Mouse (Mus musculus) limb, embryonic 11.5 days (tissue): ENCODE results near the gene Akap5. TPM values are rescaled to one million over a fixed set of nuclear protein-coding genes. Genes with fewer than 3 reads are reported as not detected.
A peak's percentile ranks its signal among the peaks of the same experiment; 100 is the strongest.

Source experiments
- ATAC-seq: fragments of 200-750 bp; cut with Nextera tagmentation; 2 replicates; pipeline ENCODE4 v1.8.0; 2017; ENCODE audit warnings: low read depth; ENCODE audit not compliant: insufficient number of reproducible peaks, low FRiP score, low TSS enrichment
- DNase-seq: peaks from one replicate; pipeline ENCODE4 v3.0.0-alpha.2; 2015; ENCODE audit warnings: low spot score
- H3K27ac ChIP-seq: fragments of 300-500 bp; sonication (generic); replicated peaks from 2 replicates; pipeline ENCODE4 v1.5.1; 2014; ENCODE audit warnings: low read depth, mild to moderate bottlenecking, low read length
- H3K27me3 ChIP-seq: fragments of 300-500 bp; sonication (generic); 2 replicates; pipeline ENCODE4 v1.6.1; 2014; ENCODE audit warnings: mild to moderate bottlenecking, low read length, mixed read lengths; ENCODE audit not compliant: control insufficient read depth, insufficient read depth
- H3K36me3 ChIP-seq: fragments of 300-500 bp; sonication (generic); 2 replicates; pipeline ENCODE4 v1.6.1; 2014; ENCODE audit warnings: mild to moderate bottlenecking, low read length, moderate library complexity, mixed read lengths; ENCODE audit not compliant: control insufficient read depth, insufficient read depth
- H3K4me1 ChIP-seq: fragments of 300-500 bp; sonication (generic); 2 replicates; pipeline ENCODE4 v1.6.1; 2014; ENCODE audit warnings: low read length, mixed read lengths; ENCODE audit not compliant: control insufficient read depth, insufficient read depth
- H3K4me2 ChIP-seq: fragments of 300-500 bp; sonication (generic); 2 replicates; pipeline ENCODE4 v1.6.1; 2014; ENCODE audit warnings: low read depth, mild to moderate bottlenecking, moderate library complexity; ENCODE audit not compliant: severe bottlenecking
- H3K4me3 ChIP-seq: fragments of 300-500 bp; sonication (generic); 2 replicates; pipeline ENCODE4 v1.5.1; 2014; ENCODE audit warnings: low read depth, low read length
- H3K9ac ChIP-seq: fragments of 300-500 bp; sonication (generic); 2 replicates; pipeline ENCODE4 v1.6.1; 2014; ENCODE audit warnings: mild to moderate bottlenecking, low read length
- H3K9me3 ChIP-seq: fragments of 300-500 bp; sonication (generic); 2 replicates; pipeline ENCODE4 v1.6.1; 2016; ENCODE audit warnings: low read length; ENCODE audit not compliant: control insufficient read depth
- WGBS: fragments of 180-500 bp; shearing (Covaris S2); extraction: QIAGEN DNeasy Blood & Tissue Kit; methylation state at CpG from one replicate; pipeline ENCODE4 v1.1.7; 2014; 5-methylcytosine and 5-hydroxymethylcytosine counted together
- polyA plus RNA-seq: library from polyadenylated mRNA; unstranded; fragments of >200 nt; fragmentation: Nextera tagmentation; extraction: Ambion mirVana; gene quantifications from 2 replicates; pipeline ENCODE4 v1.2.1, GENCODE M21; 2014

Akap5 gene
- 1.4 and 1.6 TPM in 2 replicates for polyA plus RNA-seq

DNA sequence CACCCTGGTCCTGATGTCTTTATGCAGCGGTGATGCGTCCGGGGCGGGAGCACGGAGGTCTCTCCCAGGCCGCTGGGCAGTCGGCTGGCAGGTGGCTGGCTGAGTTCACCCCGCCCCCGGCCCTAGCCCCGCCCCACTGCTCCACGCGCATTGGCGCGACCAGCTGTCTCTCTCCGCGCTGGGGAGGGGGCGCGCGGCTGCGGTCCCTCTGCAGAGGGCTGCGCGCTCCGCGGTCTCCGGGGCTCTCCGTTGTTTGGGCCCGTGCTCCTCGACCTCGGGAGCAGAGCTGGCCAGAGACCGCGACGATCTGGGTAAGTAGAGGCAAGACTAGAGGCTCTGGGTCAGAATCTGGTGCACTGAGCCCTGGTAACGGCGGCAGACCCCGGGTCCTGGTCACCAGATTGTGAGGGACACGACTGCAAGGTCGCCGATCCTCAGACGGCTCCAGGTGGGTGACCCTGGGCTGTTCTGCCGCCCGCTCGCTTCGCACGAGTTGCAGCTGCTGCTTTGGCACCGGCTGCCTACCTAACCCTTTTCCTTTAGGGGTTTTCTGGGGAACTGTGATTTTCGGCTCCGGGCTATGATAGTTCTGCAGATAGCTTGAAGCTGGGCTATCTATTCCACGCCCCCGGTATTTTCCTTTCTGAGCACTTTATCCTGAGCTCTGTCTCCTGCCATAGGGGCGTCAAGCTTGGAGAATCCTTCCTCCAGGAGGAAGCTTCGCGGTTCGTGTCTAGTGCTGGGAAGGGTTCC is at the start of gene Akap5:
Gene Akap5, plus strand, starts transcription at position 213 of the 753 bp plus-strand sequence.
- Histone ChIP-seq H3K4me1 (0 out of 2 replicates have a peak, but pooled peaks cover 2% of the 10 kb centered on the region), H3K4me2 (peak within 1 kb of the TSS; percentile 89), H3K27me3 (no peaks in the 10 kb centered on the region), H3K27ac (no peak within 1 kb of the TSS), H3K9ac (peak within 1 kb of the TSS; percentile 72), H3K4me3 (peak within 1 kb of the TSS; percentile 55), H3K9me3 (no peaks in the 10 kb centered on the region), H3K36me3 (no peaks in the 10 kb centered on the region; the same call in 1 of the 2 replicates)
- peak; percentile 81 for DNase-seq
- WGBS, result 2% methylated on average over 53 of the region's 53 CpGs
- ATAC-seq, result peak; percentile 97

DNA sequence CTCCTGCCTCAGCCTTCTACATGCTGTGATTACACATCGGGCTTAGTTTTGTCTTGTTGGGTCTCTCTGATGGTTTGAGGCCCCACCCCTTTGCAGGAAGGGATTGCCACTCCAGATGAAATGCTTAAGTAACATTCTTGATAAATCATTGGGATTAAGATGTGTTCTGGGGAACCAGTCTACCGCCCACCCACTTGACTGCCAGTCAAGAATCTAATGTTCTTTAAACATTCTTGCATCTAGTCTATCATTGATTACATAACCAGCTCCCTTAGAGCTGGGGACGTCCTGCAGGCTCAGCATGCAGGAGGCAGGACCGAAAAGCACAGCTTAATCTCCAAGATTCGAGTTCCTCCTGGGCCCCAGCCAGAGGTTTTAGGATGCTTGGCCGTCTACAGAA is 46.5 kb upstream of the Akap5 start:
- ATAC-seq (no peak), DNase-seq (no peak)
- H3K9ac ChIP-seq, result no peak overlapping the region
- H3K27ac ChIP-seq, result no peak overlapping the region
- H3K4me1 ChIP-seq, result no peaks in the 10 kb centered on the region
- H3K36me3 ChIP-seq, result 0 out of 2 replicates have a peak, but pooled peaks cover 2% of the 10 kb centered on the region
- WGBS, result 88% methylated on average over 6 of the region's 6 CpGs
- no peaks in the 10 kb centered on the region for H3K27me3 ChIP-seq
- H3K9me3 ChIP-seq, result no peaks in the 10 kb centered on the region
- H3K4me2 ChIP-seq, result no peak overlapping the region
- no peak overlapping the region for H3K4me3 ChIP-seq

DNA sequence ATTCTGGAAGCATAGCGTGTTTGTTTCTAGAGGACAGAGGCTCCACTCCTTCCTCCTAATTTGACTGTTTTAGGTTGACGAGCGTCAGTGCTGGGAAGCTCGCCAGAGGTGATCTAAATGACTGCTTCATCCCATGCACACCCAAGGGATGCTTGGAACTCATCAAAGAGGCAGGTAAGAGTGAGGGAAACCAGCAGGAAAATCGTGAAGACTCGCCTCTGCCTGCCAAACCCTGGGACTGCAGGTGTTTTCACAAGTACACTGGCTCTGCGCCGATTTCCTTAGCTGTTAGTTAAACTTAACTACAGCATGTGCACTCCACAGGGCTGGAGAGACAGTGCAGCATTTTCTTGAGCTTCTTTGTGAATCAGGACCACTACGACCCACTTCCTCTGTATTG is 44.1 kb upstream of the Akap5 start:
- H3K36me3 ChIP-seq, result peaks cover 7% of the 10 kb centered on the region
- no peak overlapping the region for H3K4me3 ChIP-seq
- WGBS, result 90% methylated on average over 9 of the region's 9 CpGs
- H3K27ac ChIP-seq, result no peak overlapping the region
- H3K27me3 ChIP-seq, result no peaks in the 10 kb centered on the region
- DNase-seq (no peak), ATAC-seq (no peak)
- no peaks in the 10 kb centered on the region for H3K9me3 ChIP-seq
- no peak overlapping the region for H3K4me2 ChIP-seq
- H3K4me1 ChIP-seq, result no peaks in the 10 kb centered on the region
- H3K9ac ChIP-seq, result no peak overlapping the region

DNA sequence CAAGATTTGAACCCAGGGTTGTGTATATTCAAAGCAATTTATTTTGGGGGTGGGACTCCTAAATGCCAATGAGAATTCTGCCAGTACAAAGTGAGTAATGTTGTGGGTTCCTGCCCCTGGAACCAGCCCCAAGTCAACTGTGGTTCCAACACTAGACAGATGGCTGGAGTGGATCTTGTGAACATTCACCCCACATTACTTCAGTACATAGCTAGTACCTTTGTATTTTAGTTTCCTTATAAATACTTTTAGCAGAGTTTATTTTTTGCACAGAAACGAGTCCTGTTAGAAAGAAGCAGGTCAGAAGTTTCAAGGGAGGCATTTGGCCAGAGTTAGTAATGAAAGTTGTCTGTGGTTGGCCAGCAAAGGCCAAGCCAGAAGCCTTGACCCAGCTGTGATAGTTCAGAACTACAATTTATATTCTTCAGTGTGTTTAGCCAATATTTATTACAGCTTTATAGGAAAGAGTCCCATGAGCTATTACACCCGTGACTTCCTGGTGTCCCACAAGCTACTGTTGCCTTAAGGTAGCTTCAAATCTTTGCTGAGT is 43.5 kb upstream of the Akap5 start:
- ATAC-seq, result no peak
- no peak for DNase-seq
- Histone ChIP-seq H3K4me1 (no peaks in the 10 kb centered on the region), H3K4me2 (no peak overlapping the region), H3K9me3 (no peaks in the 10 kb centered on the region), H3K27ac (no peak overlapping the region), H3K4me3 (no peak overlapping the region), H3K9ac (no peak overlapping the region), H3K36me3 (peaks cover 7% of the 10 kb centered on the region), H3K27me3 (no peaks in the 10 kb centered on the region)
- 87% methylated on average over 2 of the region's 2 CpGs for WGBS

DNA sequence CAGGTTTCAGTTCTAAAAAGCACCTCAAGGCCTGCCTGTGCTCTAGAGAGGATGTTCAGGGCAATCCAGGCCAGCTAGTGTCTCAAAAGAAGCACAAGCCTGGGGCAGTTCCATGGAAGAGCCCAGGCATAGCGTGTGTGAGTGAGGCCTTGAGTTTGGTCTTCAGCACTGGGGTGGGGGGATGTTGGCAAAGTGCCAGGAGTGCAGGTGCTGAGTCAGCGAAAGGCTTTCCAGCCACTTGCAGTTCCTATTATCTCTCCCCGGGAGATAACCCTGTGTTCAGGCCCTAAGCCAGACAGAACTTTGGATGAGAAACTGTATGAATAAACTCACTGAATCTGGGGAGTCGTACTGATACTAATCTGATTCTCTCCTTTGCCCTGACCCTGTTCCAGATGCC is 42.6 kb upstream of the Akap5 start:
- H3K9ac ChIP-seq, result no peak overlapping the region
- peaks cover 7% of the 10 kb centered on the region for H3K36me3 ChIP-seq
- WGBS, result 91% methylated on average over 4 of the region's 4 CpGs
- H3K4me2 ChIP-seq, result no peak overlapping the region
- no peak overlapping the region for H3K27ac ChIP-seq
- no peak overlapping the region for H3K4me3 ChIP-seq
- DNase-seq (no peak), ATAC-seq (no peak)
- no peaks in the 10 kb centered on the region for H3K9me3 ChIP-seq
- H3K27me3 ChIP-seq, result no peaks in the 10 kb centered on the region
- H3K4me1 ChIP-seq, result no peaks in the 10 kb centered on the region

DNA sequence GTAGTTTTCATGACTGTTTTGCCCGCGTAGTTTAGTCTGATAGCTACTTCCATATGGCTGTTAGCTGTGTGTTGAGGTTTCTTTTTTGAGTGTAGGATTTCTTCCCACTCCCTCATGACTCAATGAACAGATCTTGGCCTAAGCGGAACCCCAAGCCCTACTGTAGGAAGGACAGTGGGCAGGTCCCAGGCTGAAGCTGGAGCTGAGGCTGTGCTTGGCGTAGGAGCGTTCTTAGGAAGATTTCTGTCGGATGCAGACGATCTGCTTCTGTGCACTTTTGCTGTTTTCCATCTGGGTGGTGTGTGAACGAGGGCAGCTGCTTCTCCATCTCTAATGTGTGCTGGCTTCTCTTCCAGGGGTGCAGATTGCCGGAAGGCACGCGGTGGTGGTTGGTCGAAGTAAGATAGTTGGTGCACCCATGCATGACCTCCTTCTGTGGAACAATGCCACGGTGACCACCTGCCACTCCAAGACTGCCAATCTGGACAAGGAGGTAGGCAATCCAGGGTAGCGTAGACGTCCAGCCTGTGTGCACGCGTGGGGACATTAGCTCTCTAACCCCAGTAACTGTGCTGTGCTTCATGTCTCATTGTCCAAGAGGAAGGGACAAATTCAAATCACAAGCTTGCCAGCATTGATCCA is 42.0 kb upstream of the Akap5 start:
- H3K9me3 ChIP-seq, result no peaks in the 10 kb centered on the region
- no peak overlapping the region for H3K27ac ChIP-seq
- no peaks in the 10 kb centered on the region for H3K27me3 ChIP-seq
- 94% methylated on average over 17 of the region's 17 CpGs for WGBS
- ATAC-seq (no peak), DNase-seq (no peak)
- H3K4me1 ChIP-seq, result no peaks in the 10 kb centered on the region
- H3K9ac ChIP-seq, result no peak overlapping the region
- H3K36me3 ChIP-seq, result peaks cover 7% of the 10 kb centered on the region
- no peak overlapping the region for H3K4me2 ChIP-seq
- no peak overlapping the region for H3K4me3 ChIP-seq

DNA sequence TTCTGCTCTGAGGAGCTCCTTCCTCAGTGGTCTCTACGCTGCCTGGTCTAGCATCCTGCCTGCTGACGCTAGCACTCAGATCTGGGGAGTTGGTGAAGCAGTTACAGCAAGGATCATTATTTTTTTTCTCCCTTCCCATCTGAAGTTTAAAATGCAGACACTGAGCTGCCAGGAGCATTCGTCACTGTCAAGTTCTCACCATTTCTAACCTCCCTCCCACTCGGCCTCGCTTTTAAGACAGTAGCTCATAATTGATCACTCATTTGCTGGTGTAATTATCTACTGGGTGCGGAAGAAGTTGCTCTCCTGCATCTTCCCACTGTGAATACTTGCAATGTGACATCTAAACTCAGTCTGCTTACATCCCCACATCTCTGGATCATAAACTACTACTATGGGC is 39.3 kb upstream of the Akap5 start:
- no peak for ATAC-seq
- WGBS, result 73% methylated on average over 6 of the region's 6 CpGs

DNA sequence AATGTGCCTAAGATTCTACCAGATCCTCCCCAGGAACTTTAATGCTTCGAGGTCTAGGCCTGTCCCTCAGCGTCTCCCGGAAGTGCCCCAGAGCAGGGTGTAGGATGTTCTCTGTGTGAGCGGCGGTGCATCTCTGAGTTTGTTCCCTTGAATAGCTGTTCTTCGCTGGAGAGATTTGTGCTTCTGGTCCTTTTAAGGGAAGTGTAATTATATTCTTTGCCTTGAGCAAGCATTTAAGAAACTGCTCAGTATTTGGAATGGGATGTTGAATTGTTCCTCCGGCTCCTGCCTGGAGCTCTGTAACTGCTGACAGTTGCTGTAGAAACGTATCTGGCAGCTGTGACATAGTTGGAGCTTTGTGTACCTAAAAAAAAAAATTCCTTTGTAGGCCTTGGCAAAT is 36.7 kb upstream of the Akap5 start:
- ATAC-seq, result no peak
- no peak overlapping the region for H3K9ac ChIP-seq
- peaks cover 10% of the 10 kb centered on the region for H3K36me3 ChIP-seq
- no peak overlapping the region for H3K4me3 ChIP-seq
- no peaks in the 10 kb centered on the region for H3K9me3 ChIP-seq
- 94% methylated on average over 8 of the region's 8 CpGs for WGBS
- H3K4me2 ChIP-seq, result no peak overlapping the region
- no peak for DNase-seq
- no peaks in the 10 kb centered on the region for H3K4me1 ChIP-seq
- H3K27ac ChIP-seq, result no peak overlapping the region
- H3K27me3 ChIP-seq, result no peaks in the 10 kb centered on the region

More for the DNA sequence above, 39.3 kb upstream of the Akap5 start:
- peaks cover 9% of the 10 kb centered on the region for H3K36me3 ChIP-seq
- no peak overlapping the region for H3K9ac ChIP-seq
- no peaks in the 10 kb centered on the region for H3K27me3 ChIP-seq
- no peak overlapping the region for H3K27ac ChIP-seq
- no peaks in the 10 kb centered on the region for H3K9me3 ChIP-seq
- no peak for DNase-seq
- H3K4me3 ChIP-seq, result no peak overlapping the region
- H3K4me2 ChIP-seq, result no peak overlapping the region
- no peaks in the 10 kb centered on the region for H3K4me1 ChIP-seq
